Mouse (Mus musculus): ENCODE data around the gene Rps27. TPM values are rescaled to one million over a fixed set of nuclear protein-coding genes. Genes with fewer than 3 reads are reported as not detected.

Rps27 gene
- total RNA-seq, 2 experiments from 2014 or later, result 1,075 to 1,237 TPM

DNA sequence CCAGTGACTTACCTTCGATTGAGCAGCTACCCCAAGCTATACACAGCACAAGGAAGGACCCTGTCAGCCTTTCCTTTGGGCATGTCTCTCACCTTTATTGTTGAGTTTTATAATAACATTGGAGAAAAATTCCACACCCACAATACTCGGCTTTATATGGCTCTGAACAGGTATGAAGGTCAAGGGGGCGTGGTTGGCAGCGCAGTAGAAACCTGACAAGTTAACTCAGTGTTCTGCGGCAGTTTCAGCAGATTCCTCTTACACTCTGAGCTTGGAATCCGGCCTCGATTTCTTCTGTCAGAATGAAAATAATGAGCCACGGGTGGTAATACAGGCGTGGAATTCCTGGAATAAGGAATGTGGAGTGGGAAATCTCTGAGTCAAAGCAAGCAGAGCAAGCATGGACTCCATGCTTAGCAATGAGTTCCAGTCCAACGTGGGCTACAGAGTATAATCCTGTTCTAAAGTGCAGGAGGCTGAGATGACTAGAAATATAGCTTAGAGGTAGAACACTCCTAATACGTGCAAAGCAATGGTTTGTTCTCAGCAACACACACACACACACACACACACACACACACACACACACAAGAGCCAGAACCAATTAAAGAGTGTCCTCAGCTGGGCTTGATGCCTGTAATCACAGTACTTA lies 22.5 kb downstream of the Rps27 start:
- no peak for DNase-seq (ENCODE audit: low spot score)

DNA sequence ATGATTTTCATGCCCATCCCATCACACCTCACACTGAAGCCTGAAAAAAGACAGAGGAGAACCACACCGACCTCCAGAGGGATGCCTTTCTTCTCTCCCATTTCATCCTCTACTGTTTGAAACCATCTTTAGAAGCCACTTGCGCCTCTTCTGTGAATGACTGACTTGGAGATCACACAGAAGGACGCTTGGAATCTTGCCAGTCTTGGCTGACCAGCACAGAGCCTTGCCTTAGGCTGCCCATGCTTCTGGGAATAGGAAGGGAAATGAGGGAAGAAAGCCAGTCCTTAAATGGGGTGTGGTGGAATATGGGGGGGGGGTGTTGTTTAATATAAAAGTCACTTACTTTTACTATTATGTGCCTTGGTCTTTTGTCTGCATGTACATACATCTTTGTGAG lies 29.9 kb downstream of the Rps27 start:
- no peak for DNase-seq (ENCODE audit: low spot score)

- DNase-seq (ENCODE audit: low spot score), result no peak
These were observed 33.9 kb downstream of the Rps27 start for GRCm38 (mm10) chr3:90179566-90179965.

Other genes starting within 250 kb of the Rps27 start
- gene Hax1, start 214.9 kb downstream of the Rps27 start, total RNA-seq (2021), result 10 to 100 TPM; 47.8 to 58.0 TPM
- gene 4933434E20Rik, start 162.0 kb downstream of the Rps27 start, total RNA-seq (2021), result 10 to 100 TPM; 91.6 to 99.3 TPM
- gene Ubap2l, start 161.0 kb downstream of the Rps27 start, total RNA-seq (2021), result 10 to 100 TPM; 93.9 to 95.4 TPM
- gene Tpm3, start 141.0 kb downstream of the Rps27 start, total RNA-seq (2021), result 100 to 1,000 TPM; 579 to 626 TPM
- under 1 TPM in 1 of 2 experiments, not detected in 1; 0.05 TPM for gene Nup210l, start 109.5 kb downstream of the Rps27 start, total RNA-seq (2021)
- 1 to 10 TPM; 6.1 to 9.6 TPM for gene Rab13, start within 50 bp of the Rps27 start, total RNA-seq (2021)
- gene Jtb, start 17.9 kb upstream of the Rps27 start, total RNA-seq (2021), result 10 to 100 TPM; 73.7 to 75.0 TPM
- gene Creb3l4, start 29.9 kb upstream of the Rps27 start, total RNA-seq (2021), result not detected
- 10 to 100 TPM; 38.9 to 40.7 TPM for gene Slc39a1, start 34.5 kb upstream of the Rps27 start, total RNA-seq (2021)
- 10 to 100 TPM; 13.7 to 16.2 TPM for gene Crtc2, start 40.5 kb upstream of the Rps27 start, total RNA-seq (2021)
- 10 to 100 TPM; 81.1 to 81.6 TPM for gene Dennd4b, start 51.5 kb upstream of the Rps27 start, total RNA-seq (2021)
- 10 to 100 TPM; 58.3 to 59.4 TPM for gene Gatad2b, start 79.5 kb upstream of the Rps27 start, total RNA-seq (2021)
- gene Slc27a3, start 176.3 kb upstream of the Rps27 start, total RNA-seq (2021), result 1 to 10 TPM; 1.0 to 1.1 TPM
- gene Ints3, start 220.0 kb upstream of the Rps27 start, total RNA-seq (2021), result 10 to 100 TPM; 13.6 to 16.1 TPM